Mouse (Mus musculus) embryo, embryonic 11.5 days (tissue): ENCODE results near the gene Pde4d.
"Not testable (repeated sequence)": the region's sequence is repeated elsewhere in the genome, so short reads cannot be mapped to it uniquely, and the experiment has no call there.

Experiments
- DNase-seq: peaks from one replicate; pipeline ENCODE4 v3.0.0-alpha.2; 2012; ENCODE audit warnings: low read depth, low spot score

Gene Pde4d

DNA sequence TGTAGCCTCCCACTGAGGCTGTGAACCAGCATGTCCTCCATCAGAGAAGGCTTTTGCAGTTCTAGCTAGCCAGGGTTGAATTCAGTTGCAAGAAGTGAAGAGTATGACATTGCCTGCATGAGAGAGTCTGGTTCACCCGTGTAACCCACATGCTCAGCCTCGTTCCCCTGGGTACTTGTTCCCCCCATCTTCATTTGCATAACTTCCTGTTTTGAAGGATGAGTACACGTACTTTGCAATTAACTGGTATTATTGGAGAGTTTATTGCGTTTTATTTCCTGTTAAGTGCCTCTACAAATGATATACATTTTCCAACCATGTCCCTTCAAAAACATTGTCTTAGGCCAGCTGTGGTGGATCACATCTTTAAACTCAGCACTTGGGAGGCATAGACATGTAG, 237.1 kb downstream of the Pde4d start:
- DNase-seq, result no peak

DNA sequence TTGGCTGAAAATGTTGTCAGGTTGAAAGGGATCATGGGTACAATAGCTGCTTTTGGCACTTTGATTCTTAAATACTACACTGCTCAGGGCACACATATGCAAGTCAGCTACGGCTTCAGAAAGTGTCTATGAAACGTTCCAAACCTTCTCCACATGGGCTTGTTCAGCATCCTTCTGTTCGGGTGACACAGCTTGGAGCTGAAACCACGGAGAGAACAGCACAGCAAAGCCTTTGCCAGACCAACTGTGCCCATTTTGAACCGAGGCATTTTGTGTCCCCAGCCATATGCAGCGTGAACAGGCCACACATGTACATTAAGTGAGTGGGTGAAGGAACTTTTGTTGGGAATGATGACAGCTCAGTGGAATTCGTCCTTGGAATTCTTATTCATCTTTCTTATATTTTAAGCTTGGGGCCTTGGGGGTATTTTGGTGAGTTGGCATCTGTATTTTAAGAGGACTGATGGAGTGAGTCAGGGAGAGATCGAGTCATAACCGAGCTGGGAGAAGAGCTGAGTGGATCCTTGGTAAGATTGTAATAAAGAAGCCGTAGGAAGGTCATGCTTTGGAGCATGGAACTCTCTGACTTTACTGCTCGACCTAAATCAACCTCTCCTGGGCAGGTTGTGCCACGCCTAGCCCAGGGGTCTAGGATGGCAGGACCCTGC, 243.3 kb downstream of the Pde4d start:
- no peak for DNase-seq

DNA sequence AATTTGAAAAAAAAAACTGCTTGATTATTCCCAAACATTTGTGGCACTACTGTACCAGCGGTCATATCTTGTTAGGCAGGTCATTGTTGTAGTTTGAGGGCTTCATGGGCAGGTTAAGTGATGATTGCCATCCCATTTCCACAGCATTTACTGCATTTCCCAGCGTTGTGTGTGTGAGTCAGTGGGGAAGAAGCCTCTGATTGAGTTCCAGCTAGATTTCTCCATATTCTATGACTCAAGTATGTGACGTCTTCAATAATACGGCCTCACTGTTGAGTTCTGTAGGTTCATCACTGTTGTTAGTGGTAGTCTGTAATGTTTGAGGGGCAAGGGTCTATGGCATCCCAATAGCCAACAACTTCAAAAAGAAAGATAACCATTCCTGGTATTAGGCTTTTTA, 255.7 kb downstream of the Pde4d start:
- DNase-seq, result no peak

DNA sequence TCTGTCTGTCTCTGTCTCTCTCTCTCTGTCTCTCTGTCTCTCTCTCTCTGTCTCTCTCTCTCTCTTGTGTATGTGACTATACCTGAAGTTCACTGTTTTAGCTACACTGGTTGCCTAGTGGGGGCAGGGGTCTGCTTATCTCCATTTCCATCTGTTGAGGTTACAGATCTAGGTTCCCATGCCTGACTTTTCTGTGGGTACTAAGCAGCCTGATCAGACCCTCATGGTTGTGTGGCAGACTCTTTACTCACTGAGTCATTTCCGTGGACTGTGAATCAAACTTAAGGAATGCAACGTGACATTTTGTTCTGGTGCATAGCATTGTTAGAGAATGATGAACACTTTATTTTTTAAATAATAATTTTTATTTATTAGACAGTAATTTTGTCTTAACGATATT, 264.3 kb downstream of the Pde4d start:
- no peak for DNase-seq

DNA sequence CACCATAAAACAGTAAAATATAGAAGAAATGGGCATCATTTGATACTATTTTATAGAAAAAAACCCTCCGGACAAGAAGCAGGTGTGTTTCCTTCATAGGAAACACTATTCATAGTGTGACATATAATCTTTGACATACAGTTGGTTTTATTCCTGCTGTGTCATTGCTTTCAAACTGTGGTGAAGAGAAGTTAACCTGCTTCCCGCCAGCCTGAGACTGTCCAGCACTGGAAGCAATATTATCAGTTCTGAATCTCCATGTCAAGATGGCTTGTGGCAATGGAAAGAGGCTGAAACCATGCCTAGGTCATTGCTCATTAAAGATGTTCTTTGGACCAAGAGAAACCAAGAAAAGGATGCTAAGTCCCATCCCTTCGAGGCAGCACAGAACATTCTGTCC, 265.3 kb downstream of the Pde4d start:
- no peak for DNase-seq

DNA sequence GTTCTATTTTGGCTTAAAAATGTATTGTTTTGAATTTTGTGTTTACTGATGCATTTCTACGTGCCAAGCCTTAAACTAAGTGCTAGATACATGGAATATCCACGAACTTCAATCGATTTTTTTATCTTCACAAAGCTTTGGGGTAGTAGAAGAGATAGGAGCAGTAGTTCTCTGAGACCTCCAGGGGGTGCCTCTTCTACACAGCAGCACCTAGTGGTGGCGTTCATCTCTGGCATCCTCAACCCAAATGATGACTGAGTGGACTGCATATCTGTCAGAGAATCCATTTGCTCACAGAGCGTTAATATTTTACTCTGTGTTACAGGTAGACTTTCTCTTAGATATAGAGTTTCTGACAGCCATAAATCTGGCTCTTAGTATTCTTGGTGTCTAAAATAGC, 272.5 kb downstream of the Pde4d start:
- DNase-seq, result no peak

DNA sequence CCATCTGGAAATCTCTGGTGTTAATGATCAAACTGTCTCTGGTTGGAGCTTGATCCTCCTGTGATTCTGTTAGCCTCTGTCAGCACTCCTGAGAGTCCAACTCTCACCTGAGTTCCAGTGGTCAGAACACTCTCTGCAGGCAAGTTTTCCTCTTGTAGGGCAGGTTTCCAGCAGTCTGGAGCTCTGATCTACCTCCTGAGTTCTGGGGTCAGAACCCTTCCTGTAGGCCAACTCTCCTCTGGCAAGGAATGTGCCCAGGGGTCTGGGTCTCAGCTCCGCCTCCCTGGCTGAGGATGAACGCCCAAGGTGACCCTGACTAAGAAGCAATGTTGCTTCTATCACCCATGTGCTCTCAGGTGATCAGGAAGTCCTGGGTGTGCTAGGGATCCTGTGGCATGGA, 284.6 kb downstream of the Pde4d start:
- DNase-seq, result not testable (repeated sequence)

DNA sequence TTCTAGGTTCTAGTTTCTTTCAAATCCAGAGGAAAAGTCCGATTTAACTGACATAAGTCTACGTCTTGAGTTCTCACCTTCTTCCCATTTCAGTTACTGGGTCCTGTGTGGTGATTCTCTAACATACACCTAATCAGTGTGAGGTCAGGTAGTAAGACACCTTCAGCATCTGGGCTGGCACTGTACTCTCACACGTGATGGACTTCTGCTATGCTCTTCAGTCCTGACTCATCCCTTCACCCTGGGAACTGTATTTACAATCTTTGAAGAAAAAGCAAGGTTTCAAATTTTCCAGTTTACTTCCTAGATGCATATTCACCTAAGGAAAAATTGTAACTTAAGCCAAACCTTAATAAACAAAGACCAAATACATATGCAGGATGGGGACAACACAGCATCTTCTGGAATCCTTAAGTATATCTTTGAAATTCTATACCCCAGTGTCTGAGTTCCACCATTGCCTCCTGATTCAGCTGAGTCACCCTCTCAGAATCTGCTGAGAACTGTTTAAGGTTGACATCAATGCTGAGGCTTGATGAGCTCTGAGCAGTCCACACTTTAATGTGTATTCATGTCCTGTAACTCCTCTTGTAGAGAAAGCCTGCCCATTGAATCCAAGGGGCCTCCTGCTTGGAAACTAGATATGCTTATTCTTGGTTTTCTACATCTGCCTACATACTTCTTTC, 301.6 kb downstream of the Pde4d start:
- DNase-seq, result no peak

DNA sequence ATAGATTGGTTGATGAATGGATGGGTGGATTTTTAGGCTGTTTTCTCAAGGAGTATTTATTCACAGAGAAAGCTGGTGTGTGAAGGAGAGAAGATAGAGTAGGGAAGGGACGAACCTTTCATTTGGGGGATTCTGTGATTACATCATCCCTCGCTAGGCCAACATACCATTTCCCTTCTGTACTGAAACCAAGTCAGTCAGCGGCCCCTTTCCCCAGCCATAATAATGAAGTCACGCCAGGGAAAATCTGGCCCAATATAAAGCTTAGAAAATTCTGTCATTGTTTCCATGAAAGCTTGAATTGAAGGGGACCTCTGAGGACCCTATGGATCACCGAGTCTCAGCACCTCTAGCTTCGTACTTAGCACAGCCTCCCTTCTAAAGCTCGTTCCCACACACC, 307.7 kb downstream of the Pde4d start:
- no peak for DNase-seq

DNA sequence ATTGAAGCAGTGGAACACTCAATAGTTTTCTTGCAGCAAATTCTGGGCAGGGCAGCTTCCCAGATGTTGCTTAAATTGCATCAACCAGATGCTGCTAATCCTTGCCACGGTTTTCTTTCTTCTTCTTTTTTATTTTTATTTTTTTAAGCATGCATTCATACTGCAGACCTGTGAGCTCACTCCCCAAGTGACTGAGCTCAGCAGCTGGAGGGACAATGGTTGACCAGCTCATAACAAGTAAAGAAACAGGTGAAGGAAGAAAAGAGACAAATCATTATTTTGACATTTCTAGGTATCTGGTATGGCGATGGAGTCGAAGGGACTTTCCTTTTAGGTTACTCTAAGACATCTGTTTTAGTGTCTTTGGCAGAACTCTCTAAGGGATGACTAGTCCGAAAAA, 308.6 kb downstream of the Pde4d start:
- DNase-seq, result no peak

DNA sequence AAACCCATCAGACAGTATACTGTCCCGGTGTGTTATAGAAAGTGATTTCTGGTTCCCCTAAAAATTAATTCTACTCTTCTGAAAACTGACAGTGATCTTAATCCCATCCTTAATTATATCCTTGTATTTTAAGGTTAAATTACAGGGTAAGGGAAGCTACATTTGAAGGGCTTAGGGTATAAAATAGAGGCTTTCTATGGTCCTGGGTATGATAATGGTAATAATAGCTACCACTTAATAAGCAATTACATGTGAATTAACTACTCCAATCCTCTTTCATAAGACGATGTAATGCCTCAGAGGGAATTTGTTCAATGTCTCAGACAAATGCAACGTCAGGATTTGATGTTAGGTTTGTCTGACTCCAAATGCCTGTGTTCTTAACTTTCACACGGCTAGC, 309.4 kb downstream of the Pde4d start:
- DNase-seq, result no peak

DNA sequence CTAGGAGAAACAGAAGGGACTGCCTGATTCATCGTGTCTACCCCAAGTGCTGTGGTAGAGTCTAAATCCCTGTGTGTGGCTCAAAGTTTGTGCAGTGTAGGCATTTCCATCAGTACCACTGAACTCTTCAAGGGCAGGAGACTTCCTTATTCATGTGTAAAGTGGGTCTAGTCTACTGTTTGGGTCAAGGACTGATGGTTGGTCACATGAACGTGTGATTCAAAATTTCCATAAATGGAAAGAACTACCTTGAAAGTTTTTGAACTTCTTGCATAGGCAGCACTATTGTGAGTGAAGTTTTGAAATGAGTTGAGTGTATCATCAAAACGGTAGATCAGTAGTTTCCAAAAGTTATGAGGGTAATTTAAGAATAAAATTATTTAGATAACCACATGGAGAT, 313.5 kb downstream of the Pde4d start:
- DNase-seq, result no peak

DNA sequence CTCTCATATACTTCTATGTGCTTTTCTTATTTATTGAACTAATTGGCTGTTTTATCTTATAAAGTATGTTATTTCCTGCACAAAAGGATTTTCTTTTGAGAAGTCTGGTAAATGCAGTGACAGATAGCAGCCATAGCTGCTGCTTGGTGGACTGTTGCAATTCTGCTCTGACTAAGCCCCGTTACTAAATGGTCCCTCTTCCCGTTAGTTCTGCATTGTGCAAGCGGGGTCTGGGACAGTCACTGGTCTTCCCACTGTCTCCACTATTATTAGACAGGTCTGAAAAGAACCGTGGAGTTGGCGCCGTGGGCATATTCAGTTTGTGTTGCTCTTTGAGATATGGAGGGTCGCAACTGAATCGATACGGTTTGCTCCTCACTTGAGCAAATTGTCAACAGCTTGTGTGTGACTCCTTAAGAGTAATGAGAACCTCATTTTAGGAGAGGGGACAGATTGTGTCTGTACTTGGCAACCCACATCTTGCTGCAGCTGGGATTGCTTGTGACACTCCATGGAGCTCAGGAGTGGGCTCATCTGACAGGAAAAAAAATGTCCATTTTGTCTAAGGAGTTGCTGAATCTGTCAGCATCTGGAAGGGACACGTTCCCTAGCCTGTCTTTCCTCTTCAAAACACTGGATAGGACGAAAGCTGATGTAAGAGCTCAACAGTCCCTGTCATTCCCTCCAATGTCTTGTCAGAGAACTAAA, 316.4 kb downstream of the Pde4d start:
- no peak for DNase-seq

DNA sequence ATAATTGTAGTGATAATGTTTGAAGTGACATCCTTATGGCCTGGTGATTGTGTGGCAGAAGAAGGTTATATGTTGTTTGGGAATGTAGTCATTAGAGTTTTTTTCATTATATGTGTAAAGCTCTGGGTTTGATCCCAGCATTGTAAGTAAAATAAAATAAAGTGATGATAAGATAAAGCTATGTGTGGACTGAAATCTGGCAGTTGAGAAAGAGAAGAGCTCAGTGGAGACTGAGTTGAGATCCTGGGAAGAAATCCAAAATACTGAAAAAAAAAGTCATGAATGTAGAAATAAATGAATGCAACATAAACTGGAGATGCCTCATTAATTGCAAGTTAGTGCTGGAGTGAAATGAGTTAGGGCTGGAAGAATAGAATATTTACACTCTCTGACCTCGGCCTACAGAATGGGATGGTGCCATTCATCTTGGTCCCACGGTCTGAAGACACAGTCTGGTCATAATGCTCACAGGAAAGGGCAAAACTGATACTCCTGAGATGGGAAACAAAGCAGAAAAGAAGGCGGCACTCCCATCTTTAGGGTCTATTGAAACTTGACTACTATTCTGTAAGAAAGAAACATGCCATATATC, 319.8 kb downstream of the Pde4d start:
- no peak for DNase-seq

DNA sequence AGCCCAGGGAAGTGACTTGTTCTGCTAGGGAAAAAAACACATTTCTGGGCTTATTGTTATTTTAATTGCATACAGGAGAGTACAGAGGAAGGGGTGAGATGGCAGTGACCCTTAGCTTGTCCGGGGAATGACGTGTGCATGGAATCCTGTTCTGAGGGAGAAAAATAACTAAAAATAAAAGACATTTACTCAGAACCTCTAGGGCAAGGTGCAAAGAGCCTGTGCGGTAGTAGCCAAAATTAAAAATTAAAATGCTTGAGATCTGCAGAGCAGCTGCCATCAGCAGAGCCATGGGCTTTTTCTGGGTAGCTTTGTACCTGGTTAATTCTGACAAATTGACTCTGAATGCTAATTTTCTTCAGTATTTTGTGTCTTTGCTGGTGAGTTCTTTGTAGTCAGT, 322.6 kb downstream of the Pde4d start:
- no peak for DNase-seq

DNA sequence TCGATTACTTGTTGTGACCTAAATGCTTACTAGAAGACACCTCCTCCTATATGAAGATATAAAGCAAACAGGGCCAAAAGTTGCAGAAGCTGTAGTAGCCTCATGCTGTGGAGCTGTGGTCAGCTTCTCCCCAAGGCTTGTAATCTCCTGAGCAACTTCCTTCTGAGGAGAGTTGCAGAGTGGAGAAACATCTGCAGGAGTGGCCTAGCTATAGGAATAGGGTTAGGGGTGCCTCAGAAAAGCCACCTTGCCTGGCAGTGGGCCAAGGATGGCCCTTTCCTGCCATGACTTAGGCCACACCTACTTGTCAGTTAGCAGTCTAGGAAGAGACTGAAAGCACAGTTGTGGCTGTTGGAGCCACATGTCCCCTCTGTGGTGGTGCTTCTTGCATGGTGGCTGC, 325.2 kb downstream of the Pde4d start:
- no peak for DNase-seq

DNA sequence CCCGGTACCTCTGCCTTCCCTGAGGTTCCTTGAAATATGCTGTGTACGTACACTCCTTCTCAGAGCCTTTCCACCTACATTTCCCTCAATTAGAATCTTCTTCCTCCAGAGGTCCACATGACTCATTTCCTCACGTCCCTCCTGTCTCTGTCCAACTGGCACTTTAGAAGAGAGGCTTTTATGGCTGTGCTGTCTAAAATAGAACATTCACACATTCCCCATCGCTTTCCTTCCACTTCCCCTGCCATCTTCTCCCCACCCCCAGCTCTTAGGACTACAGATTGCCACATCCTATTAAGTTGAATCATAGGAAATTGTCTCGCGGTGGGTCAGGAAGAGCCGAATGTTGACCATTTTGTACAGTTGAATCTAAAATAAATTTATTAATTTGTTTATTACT, 326.1 kb downstream of the Pde4d start:
- no peak for DNase-seq

DNA sequence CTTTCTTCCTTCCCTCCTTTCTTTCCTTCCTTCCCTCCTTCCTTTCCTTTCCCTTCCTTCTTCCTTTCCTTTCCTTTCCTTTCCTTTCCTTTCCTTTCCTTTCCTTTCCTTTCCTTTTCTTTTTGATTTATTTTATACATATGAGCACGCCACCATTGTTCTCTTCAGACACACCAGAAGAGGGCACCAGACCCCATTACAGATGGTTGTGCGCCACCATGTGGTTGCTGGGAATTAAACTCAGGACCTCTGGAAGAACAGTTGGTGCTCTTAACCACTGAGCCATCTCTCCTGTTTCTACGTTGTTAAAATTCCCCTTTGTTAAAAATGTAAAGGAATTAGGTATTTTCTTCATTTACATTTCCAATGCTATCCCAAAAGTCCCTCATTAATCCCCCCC, 347.9 kb downstream of the Pde4d start:
- DNase-seq, result not testable (repeated sequence)

DNA sequence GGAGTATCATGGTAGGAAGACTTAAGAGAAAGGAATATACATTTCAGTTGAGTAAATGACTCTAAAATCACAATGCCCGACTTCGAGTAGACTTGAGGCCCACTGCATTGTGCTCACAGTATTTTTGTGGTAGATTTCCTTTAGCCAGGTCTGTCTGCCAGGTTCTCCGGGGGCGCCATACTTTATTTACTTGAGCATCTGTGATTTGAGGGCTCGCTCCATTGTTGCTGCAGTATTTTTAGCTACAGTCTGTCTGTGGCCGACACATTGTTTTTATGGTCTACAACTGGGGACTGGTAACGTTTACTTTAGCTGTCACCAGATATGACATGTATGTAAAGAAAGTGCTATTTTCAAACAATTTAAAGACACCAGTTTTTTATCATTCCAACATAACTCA, 359.4 kb downstream of the Pde4d start:
- DNase-seq, result no peak

DNA sequence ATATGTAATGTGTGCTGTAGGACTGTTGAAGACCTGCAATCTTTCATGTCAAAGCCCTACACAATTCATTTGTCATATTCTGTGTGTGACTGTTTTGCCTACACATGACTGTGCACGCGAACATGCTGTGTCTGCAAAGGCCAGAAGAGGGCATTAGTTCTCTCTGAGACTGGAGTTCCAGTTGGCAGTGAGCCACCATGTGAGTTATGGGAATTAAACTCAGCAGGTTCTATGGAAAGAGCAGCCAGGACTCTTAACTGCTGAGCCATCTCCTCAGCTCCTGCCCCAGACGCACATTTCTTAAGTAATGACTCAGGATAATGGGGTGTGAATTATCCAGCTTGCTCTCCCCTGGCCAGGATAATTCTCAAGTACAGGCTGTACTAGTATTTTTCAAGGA, 363.2 kb downstream of the Pde4d start:
- DNase-seq, result peak; percentile 29

DNA sequence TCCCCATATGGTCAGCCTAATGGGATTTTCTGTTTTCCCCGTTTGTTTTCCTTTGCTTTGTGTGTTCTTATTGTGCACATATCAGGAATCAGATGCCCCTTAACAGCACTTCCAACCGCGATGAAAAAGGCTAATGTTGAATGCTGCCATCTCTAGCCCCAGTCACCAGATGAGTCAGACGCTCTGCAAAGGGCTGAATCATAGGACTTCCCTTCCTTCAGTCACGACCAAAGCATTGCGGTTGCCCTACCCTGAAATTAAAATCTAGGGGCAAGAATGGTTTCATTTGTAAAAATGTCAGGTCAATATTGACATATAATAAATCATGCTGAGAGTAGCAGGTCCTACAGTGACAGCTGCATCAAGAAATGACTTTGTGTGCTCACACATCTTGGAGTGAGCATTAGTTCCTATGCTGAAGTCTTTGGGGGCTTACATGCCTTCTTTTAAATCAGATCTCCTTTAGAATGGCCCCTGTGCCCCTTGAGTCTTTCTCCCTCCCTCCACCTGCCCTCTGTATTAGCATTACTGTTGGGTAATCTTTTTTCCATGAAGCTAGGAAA, 370.2 kb downstream of the Pde4d start:
- no peak for DNase-seq

DNA sequence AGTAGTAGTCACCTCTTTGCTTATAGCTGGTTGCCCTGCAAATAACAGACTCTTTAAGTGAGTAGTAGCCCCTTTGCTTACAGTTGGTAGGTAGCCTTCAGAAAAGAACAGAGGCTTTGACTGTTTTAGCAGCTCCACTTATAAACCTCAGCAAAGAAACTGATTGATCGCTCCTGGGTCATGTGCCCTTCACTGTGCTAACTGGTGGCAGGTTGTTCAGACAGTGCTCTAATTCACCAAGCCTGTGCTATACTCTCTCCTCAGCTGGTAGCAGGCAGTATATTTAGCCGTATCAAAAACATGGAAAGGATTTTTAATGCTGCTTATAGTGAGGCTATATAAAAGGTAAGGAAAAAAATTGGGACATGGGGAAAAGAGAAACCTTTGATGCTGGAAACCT, 370.7 kb downstream of the Pde4d start:
- DNase-seq, result no peak
